Mouse (Mus musculus) inflammation-experienced regulatory T-cells, adult 6 months (primary cell): ENCODE results near the gene Wdr25. TPM values are rescaled to one million over a fixed set of nuclear protein-coding genes. Genes with fewer than 3 reads are reported as not detected.
A peak's percentile ranks its signal among the peaks of the same experiment; 100 is the strongest.
"Not testable (repeated sequence)": the region's sequence is repeated elsewhere in the genome, so short reads cannot be mapped to it uniquely, and the experiment has no call there.

Experiments used
- ATAC-seq: one replicate; pipeline ENCODE4 v1.8.0; 2017
- polyA plus RNA-seq, 3 experiments: library from polyadenylated mRNA; unstranded; fragments of 100-300 nt; shearing (Covaris generic); gene quantifications; one replicate each; pipeline ENCODE4 v1.2.1; 2017

Gene Wdr25
- polyA plus RNA-seq: 10 to 100 TPM in 1 of 3 experiments, 1 to 10 TPM in 2; 3.4 to 14.4 (median 6.0) TPM

DNA sequence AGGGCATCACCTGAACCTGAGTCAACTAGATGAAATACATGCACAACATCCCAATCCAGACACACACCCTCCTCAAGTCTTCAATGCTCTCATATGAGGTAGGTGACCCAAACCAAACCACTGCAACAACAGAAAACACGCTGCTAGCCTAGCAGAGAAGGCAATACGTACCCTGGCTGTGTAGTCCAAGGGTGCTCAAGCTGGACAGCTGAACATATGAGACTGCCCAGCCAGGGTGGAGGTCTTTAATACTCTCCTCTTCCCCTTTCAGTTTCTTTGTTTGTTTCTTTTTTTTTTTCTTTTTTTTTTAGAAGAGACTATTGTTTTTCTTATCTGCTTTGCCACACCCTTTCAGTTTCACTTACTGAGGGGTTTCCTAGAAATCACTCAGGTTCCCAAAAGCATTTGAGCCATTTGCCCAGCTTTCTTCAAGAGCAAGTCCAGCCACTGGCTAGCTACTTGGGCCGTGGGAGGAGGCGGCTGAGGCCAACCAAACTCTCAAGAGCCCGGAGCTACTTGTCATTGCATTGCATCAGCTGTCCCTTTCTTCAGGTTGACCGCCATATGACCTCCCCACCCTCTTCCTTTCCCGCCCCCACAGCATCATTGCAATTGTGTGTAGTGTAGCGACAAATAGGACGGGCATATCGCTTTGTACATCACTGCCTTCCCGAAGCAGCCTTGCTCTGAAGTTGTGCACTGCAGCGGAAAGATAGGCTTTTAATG, at the start of gene Wdr25:
TSS of gene Wdr25 (plus strand) at position 643 of the 726 bp plus-strand sequence.
- peak; percentile 35 for ATAC-seq

DNA sequence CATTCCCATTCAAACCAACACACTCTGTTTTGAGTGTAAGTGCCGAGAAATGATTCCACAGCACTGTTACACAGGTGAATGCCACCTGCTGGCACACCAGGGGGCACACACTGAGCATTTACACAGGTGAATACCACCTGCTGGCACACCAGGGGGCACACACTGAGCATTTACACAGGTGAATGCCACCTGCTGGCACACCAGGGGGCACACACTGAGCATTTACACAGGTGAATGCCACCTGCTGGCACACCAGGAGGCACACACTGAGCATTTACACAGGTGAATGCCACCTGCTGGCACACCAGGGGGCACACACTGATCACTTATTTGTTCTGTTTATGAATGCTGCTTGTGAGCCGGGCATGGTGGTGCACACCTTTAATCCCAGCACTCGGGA, 45.4 kb upstream of the Wdr25 start:
- ATAC-seq: not testable (repeated sequence)

GRCm38 (mm10) chr12:108849488-108850022, 43.9 kb upstream of the Wdr25 start:
- ATAC-seq: no peak

GRCm38 (mm10) chr12:108850129-108850528, 43.3 kb upstream of the Wdr25 start:
- ATAC-seq: no peak

DNA sequence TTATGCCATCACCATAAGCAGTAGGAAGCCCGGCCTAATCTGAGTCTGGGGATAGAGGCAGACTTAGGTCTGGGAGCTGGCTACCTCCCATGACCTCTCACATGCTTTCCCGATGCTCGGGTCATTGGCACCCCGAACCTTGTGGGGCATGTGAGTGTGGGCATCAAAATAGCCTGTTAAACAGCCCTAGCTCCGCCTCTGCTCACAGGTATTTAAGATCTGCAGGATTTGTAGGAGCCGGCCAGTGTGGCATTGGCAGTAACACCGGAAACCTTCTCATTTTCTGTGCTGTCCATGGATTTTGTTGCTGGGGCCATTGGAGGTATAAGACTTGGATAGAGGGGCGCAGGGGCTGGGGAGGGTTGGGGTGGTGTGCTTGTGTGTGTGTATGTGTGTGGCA, 42.5 kb upstream of the Wdr25 start:
- no peak for ATAC-seq

DNA sequence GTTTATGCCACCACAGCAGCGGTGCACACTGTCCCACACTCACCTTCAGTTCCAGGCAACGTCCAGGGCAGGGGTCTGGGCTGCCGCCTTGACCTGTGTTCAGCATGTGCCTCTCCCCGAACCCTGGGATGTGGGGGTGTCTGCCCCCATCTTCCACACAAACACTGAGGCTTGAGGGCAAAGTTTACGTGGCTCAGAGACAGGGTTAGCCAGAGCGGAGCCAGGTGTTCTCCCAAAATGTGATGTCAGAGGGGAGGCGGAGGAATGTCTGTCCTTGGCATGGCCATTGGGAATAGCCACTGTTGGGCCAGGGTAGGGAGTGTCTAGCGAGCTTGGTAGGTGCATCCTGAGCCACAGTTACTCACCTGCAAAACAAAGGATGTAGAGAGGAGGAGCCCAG, 40.6 kb upstream of the Wdr25 start:
- ATAC-seq: no peak

DNA sequence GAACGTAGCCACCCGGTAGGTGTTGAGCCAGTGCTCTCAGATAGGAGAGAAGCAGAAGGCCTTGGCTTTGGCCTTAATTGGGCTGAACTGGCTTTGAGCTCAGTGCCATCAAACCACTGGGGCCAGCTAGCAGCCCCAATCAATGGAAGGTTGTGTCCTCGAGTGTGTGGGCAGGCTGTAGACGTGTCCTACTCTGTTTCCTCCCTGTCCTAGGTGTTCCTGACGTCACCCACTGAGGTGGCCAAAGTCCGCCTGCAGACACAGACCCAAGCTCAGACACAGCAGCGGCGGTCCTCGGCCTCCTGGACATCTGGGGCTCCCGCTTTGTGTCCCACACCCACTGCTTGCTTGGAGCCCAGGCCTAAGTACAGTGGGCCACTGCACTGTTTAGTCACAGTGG, 38.4 kb upstream of the Wdr25 start:
- no peak for ATAC-seq

GRCm38 (mm10) chr12:108856186-108856585, 37.2 kb upstream of the Wdr25 start:
- no peak for ATAC-seq

GRCm38 (mm10) chr12:108857109-108857508, 36.3 kb upstream of the Wdr25 start:
- ATAC-seq: no peak

DNA sequence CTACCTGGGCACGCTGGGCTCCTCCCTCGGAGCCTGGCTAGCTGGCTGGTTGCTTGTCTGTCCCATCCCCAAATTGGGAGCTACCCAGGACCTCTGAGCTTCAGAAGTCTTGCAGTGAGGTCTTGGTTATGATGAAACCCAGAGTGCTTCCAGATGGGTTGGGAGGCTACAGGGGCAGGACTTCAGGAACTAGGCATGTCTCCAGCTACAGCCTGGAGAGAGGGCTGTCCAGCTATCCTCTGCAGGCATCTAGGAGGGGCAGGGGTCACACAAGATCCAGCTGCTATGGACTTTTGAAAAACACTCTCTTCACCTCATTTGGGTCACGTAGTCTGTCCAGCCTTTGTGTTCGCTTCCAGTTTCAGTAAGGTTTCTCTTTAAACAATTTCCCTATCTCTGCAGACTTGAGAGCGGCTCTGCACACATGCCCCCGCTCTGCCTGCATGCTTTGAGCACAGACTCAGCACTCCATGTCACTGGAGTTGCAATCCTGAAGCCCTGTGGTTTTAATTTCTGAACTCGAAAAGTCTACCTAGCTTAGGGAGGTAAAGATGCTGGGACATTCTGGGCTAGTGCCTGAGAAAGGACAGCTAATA, 35.7 kb upstream of the Wdr25 start:
- no peak for ATAC-seq

- no peak for ATAC-seq
Observed at GRCm38 (mm10) chr12:108858486-108858885, 34.9 kb upstream of the Wdr25 start.

- ATAC-seq: no peak
Observed at GRCm38 (mm10) chr12:108865007-108865494, 28.4 kb upstream of the Wdr25 start.

GRCm38 (mm10) chr12:108869575-108869974, 23.9 kb upstream of the Wdr25 start:
- ATAC-seq: no peak

DNA sequence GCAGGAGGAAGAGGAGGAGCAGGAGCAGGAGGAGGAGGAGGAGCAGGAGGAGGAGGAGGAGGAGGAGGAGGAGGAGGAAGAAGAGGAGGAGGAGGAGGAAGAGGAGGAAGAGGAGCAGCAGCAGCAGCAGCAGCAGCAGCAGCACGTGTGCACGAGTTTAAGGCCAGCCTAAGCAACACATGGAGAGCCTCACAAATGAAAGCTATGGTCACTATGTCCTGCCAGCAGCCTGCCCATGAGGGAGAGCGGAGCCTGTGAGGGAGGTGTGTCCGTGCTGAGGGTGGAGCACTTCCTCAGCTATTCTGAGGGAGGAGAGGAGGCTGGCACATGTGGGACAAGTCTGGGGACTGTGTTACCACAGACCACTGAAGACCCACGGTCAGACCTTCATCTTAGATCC, 20.3 kb upstream of the Wdr25 start:
- ATAC-seq: no peak

- no peak for ATAC-seq
Observed at GRCm38 (mm10) chr12:108879138-108879537, 14.3 kb upstream of the Wdr25 start.

- ATAC-seq: no peak
Observed at GRCm38 (mm10) chr12:108880606-108881005, 12.8 kb upstream of the Wdr25 start.

DNA sequence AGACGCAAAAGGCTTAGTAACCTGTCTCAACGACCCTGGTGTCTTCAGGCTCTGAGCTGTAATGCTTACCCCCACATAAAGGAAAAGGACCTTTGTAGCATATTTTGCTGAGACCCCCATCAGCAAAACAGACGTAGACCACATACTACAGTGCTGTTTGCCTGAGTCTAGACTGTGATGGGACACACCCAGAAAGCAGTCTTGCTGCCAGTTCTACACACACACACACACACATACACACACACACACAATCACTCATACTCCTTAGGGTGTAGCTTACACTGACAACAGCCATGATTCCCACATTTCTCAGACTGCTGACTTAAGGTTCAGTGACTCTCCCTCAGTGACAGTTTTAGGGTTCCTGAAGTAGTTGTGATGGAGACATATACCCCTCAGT, 12.2 kb upstream of the Wdr25 start:
- ATAC-seq: no peak

GRCm38 (mm10) chr12:108882776-108883175, 10.7 kb upstream of the Wdr25 start:
- no peak for ATAC-seq

GRCm38 (mm10) chr12:108885906-108886305, 7.5 kb upstream of the Wdr25 start:
- ATAC-seq: no peak

DNA sequence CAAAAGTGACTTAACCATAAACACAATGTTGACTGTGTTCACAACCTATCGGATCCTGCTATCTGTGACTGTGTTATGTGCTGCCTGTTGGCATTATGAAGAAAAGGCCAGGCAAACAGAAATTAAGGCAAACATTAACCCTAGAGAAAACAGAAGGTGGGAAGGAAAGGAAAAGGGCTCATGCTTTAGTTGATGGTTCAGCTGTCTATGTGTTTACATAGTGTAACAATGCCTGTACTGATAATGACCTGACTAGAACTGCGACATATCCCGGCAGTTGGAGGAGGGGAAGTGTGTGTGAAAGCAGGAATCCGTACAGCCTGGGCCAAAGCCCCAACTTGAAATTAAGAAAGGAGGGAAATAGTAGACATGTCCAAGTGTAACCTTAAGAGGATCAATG, 6.4 kb upstream of the Wdr25 start:
- ATAC-seq: no peak

DNA sequence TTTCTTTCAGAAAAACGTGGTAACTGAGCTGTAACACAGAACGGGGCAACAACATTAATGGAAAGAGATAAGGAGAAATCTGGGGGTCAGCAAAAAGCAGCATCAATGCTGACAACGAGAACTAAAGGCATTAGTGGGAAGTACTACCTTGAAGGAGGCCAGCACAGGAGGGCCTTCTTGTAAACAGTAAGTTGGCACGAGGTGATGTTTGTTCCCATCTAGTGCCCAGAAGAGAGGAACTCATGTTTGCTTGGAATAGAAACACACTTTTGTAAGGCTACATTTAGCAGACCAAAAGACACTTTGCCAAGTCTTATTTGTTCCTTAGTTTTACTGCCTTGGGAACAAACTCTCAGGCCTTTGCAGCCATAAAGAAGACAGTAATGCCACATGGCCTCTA, 4.8 kb upstream of the Wdr25 start:
- no peak for ATAC-seq

DNA sequence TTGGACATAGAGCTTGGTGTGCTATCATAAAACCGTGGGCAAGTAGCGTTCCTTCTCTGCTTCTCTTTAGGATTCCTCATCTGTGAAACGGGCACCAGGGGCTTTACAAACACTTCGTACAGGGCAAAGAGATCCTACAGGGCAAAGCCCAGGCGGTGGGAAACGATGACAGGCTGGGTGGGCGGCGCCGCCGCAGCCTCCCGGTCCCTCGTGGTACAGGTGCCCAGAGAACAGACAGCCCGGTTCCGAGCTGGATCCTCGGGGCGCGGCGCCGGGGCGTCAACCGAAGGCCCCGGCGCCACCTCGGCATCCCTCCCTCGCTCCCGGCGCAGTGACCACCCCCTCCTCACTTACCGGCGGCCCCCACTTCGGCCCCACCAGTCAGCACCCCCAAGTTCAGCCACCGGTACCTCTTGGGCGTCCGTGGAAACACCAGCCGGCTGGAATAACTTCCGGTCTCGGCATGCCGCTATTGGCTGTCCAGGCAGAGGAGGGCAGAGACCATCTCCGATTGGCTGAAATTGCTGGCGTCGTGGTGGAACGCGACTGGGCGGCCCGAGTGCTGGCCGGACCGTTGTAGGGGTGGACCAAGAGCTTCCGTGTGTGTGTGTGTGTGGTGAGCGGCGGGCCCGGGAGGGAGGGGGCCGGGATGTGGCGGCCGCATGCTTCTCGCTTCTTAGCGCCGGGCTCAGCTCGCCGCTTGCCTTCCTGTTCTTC, 442 bp downstream of the Wdr25 start, which contains the start of gene Wars:
TSS of gene Wars (minus strand) at position 460 of the 717 bp plus-strand sequence.
- ATAC-seq: peak; percentile 86

GRCm38 (mm10) chr12:108894432-108894816, 993 bp downstream of the Wdr25 start:
- ATAC-seq: no peak
